Mouse (Mus musculus) cerebellum, adult 18-20 months (tissue): ENCODE measurements around the gene Eras.
A peak's percentile ranks its signal among the peaks of the same experiment; 100 is the strongest.
"Not testable (repeated sequence)": the region's sequence is repeated elsewhere in the genome, so short reads cannot be mapped to it uniquely, and the experiment has no call there.

Source experiments
- DNase-seq, 2 experiments: peaks; one replicate each; pipeline ENCODE4 v3.0.0; 2021

Gene Eras

DNA sequence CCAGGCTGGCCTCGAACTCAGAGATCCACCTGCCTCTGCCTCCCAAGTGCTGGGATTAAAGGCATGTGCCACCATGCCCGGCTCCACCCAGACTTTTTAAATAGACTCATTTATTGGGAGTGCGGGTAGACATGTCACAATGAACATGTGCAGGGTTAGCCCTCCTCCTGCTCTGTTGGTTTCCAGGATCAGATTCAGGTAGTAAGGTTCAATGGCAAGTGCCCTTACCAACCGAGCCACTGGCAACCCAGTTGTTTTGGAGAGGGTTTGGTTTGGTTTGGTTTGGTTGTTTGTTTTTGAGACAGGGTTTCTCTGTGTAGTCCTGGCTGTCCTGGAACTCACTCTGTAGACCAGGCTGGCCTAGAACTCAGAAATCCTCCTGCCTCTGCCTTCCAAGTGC, 19.2 kb downstream of the Eras start, which contains the start of gene Gm10490:
Gm10490 (plus strand) TSS at position 301 of the 400 bp plus-strand sequence.
- DNase-seq = not testable (repeated sequence)

DNA sequence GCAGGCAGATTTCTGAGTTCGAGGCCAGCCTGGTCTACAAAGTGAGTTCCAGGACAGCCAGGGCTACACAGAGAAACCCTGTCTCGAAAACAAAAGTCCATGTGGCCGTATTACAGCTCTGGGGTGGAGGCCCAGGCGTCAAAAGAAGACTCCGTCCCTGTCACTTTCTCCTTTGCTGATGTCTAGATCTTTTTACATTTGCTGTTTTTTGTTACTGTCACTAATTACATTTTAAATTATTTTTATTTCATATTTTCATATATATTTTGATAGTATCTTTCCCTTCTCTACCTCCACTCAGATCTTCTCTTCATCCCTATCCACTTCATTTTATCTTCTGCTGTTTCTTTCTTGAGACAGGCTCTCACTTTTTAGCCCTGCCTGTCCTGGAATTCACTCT, 20.7 kb downstream of the Eras start, which contains the start of gene Gm10491:
Gm10491 (minus strand) TSS at position 101 of the 400 bp plus-strand sequence.
- no peak for DNase-seq

DNA sequence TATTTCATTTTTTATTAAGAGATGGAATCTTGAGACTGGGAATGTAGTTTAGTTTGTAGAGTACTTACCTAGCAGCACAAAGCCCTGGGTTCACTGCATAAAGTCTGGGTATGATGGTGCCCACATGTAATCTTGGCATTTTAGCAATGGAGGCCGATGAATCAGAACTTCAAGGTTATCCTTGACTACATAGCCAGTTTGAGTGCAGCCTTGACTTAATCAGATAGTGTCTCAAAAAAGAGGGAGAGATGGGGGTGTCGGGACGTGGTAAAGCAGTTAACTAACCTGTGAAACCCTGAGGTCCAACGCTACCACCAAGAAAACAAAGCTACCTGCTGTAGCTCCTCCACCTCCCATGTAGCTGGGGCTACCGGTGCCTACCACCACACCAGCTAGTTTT, 24.0 kb downstream of the Eras start:
- DNase-seq = no peak

GRCm38 (mm10) chrX:7898880-7899874, 29.2 kb downstream of the Eras start, which contains the start of the genes Pqbp1 and Timm17b:
Gene Pqbp1, minus strand, starts transcription at chrX:7899269.
Gene Timm17b, plus strand, starts transcription at chrX:7899357.
- peak; percentile 86 to 94 for DNase-seq

GRCm38 (mm10) chrX:7898211-7898610, 30.2 kb downstream of the Eras start:
- no peak for DNase-seq

GRCm38 (mm10) chrX:7883841-7884567, 44.4 kb downstream of the Eras start, which contains the start of gene Slc35a2:
Gene Slc35a2, plus strand, starts transcription at chrX:7884028.
- DNase-seq = peak; percentile 78 to 89

GRCm38 (mm10) chrX:7879819-7880218, 48.6 kb downstream of the Eras start:
- DNase-seq = peak; percentile 70 to 82

- DNase-seq = peak; percentile 31 to 46
These were observed 49.9 kb downstream of the Eras start for GRCm38 (mm10) chrX:7878495-7878894.

DNA sequence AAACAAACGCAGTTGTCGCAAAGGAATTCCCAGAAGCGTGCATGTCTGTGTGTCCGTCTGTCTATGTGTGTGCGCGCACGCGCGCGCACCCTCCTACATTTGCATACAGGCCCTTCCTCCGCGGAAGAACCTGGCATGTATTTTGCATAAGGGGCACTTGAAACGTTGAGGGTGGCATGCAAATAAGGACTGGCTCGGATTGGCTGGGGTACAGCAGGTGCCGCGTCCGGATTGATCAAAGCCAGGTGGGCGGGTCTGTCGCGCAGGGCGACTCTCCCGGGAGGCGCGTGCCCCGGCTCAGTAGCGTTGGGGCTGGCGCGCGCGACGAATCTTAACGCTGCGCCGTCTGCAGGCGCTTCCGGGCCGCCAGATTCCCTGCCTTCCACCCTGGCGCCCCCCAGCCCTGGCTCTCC, 50.4 kb downstream of the Eras start, which contains the start of gene Pim2:
Pim2 (plus strand) TSS at position 256 of the 413 bp plus-strand sequence.
- DNase-seq = peak; percentile 86 to 92
